Mouse (Mus musculus): ENCODE results near the gene Abl1.

Gene Abl1

GRCm38 (mm10) chr2:31782958-31783602, 94.9 kb downstream of the Abl1 start:
- TF ChIP-seq GATA4 (IDR thresholded peaks at IDR 0.05; ENCODE audit: insufficient replicate concordance, low read length): no peak

DNA sequence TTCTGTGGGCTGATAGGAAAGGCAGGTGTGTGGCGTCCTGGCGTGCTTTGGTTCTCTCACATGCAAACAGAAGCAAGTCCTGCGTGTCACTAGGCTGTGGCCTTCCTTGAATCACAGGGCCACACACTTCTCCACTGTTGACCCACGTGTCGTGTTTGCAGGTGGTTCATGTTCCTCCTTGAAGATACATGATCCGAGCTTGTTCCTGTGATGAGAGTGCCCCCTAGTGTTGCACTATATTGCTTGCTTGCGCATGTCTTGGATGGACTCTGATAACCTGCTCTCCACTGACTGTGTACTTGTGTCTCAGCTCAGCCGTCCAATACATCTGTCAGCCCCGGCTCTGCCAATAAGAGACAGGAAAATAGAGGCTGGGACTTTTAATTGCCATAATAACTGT, 96.9 kb downstream of the Abl1 start:
- TF ChIP-seq GATA4 (IDR thresholded peaks at IDR 0.05; ENCODE audit: insufficient replicate concordance, low read length): no peak

- no peak for TF ChIP-seq GATA4 (IDR thresholded peaks at IDR 0.05; ENCODE audit: insufficient replicate concordance, low read length)
These were observed 98.9 kb downstream of the Abl1 start for GRCm38 (mm10) chr2:31787029-31787428.

GRCm38 (mm10) chr2:31788227-31788626, 100.1 kb downstream of the Abl1 start:
- no peak for TF ChIP-seq GATA4 (IDR thresholded peaks at IDR 0.05; ENCODE audit: insufficient replicate concordance, low read length)

DNA sequence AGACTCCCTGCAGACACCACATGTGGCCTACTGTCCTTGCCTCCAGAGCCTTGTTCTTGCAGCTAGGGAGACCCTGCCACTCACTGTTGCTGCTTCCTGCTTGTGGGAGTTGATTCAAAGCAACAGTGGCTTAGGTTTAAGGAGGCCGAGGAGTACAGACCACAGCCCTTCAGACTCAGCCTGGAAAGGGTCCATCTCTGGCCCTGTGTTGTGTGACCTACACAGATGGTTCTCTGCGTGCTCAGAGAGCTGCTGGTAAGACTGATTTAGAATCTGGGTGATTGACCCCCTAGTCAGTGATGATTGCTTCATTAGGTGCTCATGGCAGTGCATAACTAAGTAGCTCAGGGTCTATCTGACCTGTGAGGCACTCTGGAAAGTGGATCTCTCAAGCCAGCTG, 101.0 kb downstream of the Abl1 start:
- TF ChIP-seq GATA4 (IDR thresholded peaks at IDR 0.05; ENCODE audit: insufficient replicate concordance, low read length): no peak

DNA sequence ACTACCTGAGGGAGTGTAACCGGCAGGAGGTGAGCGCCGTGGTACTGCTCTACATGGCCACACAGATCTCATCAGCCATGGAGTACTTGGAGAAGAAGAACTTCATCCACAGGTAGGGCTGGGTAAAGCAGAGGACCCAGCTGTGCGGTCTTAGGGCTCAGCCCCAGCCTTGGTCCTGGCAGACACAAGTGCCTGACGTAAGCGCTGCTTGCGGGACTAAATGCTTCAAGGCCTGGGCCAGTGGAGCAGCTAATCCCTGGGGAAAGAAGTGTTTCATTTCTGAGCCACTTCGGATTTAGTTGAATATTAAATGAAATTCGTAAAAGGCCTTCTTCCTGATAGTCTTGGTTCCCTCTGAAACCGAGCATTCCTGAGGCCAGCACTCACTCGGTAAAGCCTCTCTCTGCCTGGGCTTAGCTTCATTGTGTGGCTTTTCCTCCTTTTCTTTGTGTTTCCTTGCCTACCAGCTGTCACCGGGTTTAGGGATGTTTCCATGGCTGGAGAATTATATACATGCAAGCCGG, 102.6 kb downstream of the Abl1 start:
- TF ChIP-seq GATA4 (IDR thresholded peaks at IDR 0.05; ENCODE audit: insufficient replicate concordance, low read length): no peak

DNA sequence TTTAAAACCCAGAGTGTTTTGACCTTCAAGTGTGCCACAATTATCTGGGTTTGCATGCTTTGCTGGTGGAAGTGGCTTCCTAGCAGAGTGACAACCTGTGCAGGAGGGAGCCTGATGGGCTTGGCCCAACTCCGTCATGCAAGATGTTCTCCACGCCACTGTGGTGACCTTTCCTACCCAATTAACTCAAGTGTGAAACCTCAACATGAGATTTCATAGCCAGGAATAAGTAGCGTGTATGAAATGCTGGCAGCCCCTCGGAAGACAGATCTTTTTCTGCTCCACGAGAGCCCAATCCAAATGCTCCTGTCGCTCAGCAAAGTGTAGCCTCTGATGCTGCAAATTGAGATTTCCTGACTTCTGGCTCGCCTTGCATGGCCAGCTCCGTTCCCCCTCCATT, 103.1 kb downstream of the Abl1 start:
- TF ChIP-seq GATA4 (IDR thresholded peaks at IDR 0.05; ENCODE audit: insufficient replicate concordance, low read length): no peak

DNA sequence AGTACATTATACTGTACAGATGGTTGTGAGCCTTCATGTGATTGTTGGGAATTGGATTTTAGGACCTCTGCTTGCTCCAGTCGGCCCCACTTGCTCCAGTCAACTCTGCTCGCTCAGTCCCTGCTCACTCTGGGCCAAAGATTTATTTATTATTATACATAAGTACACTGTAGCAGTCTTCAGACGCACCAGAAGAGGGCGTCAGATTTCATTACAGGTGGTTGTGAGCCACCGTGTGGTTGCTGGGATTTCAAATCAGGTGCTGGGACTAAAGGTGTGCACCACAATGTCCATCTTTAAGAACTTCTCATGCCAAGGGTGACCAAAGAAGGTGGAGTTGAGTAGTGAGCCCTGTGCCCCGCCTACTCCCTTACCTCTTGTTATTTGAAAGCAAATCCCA, 104.4 kb downstream of the Abl1 start:
- TF ChIP-seq GATA4 (IDR thresholded peaks at IDR 0.05; ENCODE audit: insufficient replicate concordance, low read length): no peak

GRCm38 (mm10) chr2:31796943-31797342, 108.8 kb downstream of the Abl1 start:
- TF ChIP-seq GATA4 (IDR thresholded peaks at IDR 0.05; ENCODE audit: insufficient replicate concordance, low read length): no peak

DNA sequence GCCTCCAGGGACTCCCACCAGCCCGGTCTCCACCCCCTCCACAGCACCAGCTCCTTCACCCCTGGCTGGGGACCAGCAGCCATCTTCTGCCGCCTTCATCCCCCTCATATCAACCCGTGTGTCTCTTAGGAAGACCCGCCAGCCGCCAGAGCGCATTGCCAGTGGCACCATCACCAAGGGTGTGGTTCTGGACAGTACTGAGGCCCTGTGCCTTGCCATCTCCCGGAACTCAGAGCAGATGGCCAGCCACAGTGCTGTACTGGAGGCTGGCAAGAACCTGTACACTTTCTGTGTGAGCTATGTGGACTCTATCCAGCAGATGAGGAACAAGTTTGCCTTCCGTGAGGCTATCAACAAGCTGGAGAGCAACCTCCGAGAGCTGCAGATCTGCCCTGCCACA, 113.2 kb downstream of the Abl1 start:
- TF ChIP-seq GATA4 (IDR thresholded peaks at IDR 0.05; ENCODE audit: insufficient replicate concordance, low read length): no peak

DNA sequence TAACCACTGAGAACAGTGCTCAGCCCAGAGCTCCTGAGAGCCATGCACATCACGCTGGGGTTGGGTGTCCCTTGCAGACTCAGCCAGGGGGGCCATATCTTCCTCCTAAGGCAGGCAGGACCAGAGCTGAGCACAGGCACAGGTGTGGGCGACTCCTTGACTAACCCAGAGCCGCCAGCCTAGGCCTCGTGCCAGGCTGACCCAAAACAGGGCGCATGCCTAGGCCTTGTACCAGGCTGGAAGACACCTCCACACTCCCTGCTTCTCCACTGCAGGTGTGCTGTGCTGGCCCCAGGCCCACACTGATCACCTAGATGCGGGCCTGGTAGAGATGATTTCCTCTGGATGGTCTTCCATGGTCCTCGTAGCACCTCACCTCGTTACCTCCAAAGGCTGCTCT, 114.6 kb downstream of the Abl1 start:
- no peak for TF ChIP-seq GATA4 (IDR thresholded peaks at IDR 0.05; ENCODE audit: insufficient replicate concordance, low read length)

DNA sequence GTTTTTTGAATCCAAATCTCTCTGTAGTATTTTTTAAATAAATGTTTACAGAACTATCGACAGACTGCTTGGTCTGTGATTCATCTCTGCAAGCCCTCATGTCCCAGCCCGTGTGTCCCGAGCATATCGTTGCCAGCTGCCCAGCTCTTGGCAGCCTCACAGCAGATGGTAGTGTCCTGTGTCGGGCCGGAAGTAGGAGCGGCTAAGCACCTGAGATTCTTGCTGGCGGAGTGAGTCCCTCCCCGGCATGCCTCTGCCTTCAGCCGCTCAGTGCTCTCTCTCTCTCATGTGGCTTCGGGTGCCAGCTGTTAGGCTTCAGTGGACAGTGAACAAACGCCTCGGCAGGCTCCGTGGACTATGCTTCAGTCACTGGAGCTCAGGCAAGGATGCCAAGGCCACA, 115.3 kb downstream of the Abl1 start:
- TF ChIP-seq GATA4 (IDR thresholded peaks at IDR 0.05; ENCODE audit: insufficient replicate concordance, low read length): no peak

GRCm38 (mm10) chr2:31806639-31807382, 118.6 kb downstream of the Abl1 start:
- TF ChIP-seq GATA4 (IDR thresholded peaks at IDR 0.05; ENCODE audit: insufficient replicate concordance, low read length): no peak

- no peak for TF ChIP-seq GATA4 (IDR thresholded peaks at IDR 0.05; ENCODE audit: insufficient replicate concordance, low read length)
These were observed 120.5 kb downstream of the Abl1 start for GRCm38 (mm10) chr2:31808410-31809357.

DNA sequence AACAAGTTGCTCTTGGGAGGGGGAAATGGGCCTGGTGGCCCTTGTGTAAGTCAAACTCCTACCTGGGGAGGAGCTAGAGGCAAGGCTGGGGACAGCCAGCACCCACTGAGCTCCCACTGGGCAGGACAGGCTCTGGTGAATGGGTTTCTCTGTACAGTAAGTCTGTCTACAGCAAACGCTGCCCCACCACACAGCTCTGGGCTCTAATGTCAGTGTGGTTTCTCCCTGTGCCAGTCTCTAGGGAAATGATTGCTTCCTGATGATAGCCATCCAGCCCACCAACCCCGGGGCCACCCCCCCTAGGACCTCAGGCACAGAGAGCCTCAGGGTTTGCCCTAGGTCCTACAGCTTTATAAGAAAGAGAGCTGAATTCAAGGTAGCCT, 121.2 kb downstream of the Abl1 start:
- no peak for TF ChIP-seq GATA4 (IDR thresholded peaks at IDR 0.05; ENCODE audit: insufficient replicate concordance, low read length)
